Mouse (Mus musculus) limb, embryonic 10.5 days (tissue): ENCODE results near the gene Dync1i2. TPM values are rescaled to one million over a fixed set of nuclear protein-coding genes. Genes with fewer than 3 reads are reported as not detected.

Experiments
- DNase-seq: peaks from one replicate; pipeline ENCODE4 v3.0.0-alpha.2; 2017; ENCODE audit warnings: low spot score
- H3K27ac ChIP-seq: fragments of 300-500 bp; sonication (generic); 2 replicates; pipeline ENCODE4 v1.5.1; 2016; ENCODE audit warnings: mild to moderate bottlenecking
- H3K27me3 ChIP-seq: fragments of 300-500 bp; sonication (generic); 2 replicates; pipeline ENCODE4 v1.6.1; 2016; ENCODE audit warnings: low read depth, mild to moderate bottlenecking; ENCODE audit not compliant: poor library complexity, severe bottlenecking
- H3K36me3 ChIP-seq: fragments of 300-500 bp; sonication (generic); 2 replicates; pipeline ENCODE4 v1.6.1; 2016; ENCODE audit warnings: mild to moderate bottlenecking, moderate library complexity
- H3K4me1 ChIP-seq: fragments of 300-500 bp; sonication (generic); 2 replicates; pipeline ENCODE4 v1.6.1; 2016
- H3K4me3 ChIP-seq: fragments of 300-500 bp; sonication (generic); 2 replicates; pipeline ENCODE4 v1.5.1; 2016; ENCODE audit warnings: mild to moderate bottlenecking, moderate library complexity
- H3K9me3 ChIP-seq: fragments of 300-500 bp; sonication (generic); replicated peaks from 2 replicates; pipeline ENCODE4 v1.6.1; 2016; ENCODE audit warnings: mild to moderate bottlenecking
- WGBS: fragments of 180-500 bp; shearing (Covaris S2); methylation state at CpG from one replicate; pipeline ENCODE4 v1.1.7; 2016; 5-methylcytosine and 5-hydroxymethylcytosine counted together
- polyA plus RNA-seq: library from polyadenylated mRNA; unstranded; fragments of >200 nt; fragmentation: Nextera tagmentation; extraction: Ambion mirVana; gene quantifications from 2 replicates; pipeline ENCODE4 v1.2.1, GENCODE M21; 2016

Dync1i2 gene
- polyA plus RNA-seq = 83.3 and 95.3 TPM in 2 replicates

- Histone ChIP-seq H3K36me3 (peaks cover 29% of the 10 kb centered on the region), H3K4me3 (peak within 1 kb of the TSS; percentile 99), H3K27me3 (no peaks in the 10 kb centered on the region), H3K27ac (peak within 1 kb of the TSS; percentile 93), H3K9me3 (no peaks in the 10 kb centered on the region), H3K4me1 (peaks cover 11% of the 10 kb centered on the region)
- under 1% methylated on average over 57 of the region's 57 CpGs for WGBS
- peak; percentile 90 for DNase-seq
Observed at GRCm38 (mm10) chr2:71211591-71212359, at the start of gene Dync1i2. Gene Dync1i2, plus strand, starts transcription at chr2:71211706.

GRCm38 (mm10) chr2:71162831-71163621 lies 48.5 kb upstream of the Dync1i2 start:
- 82% methylated on average over 25 of the region's 25 CpGs for WGBS
- Histone ChIP-seq H3K36me3 (no peaks in the 10 kb centered on the region), H3K27me3 (no peaks in the 10 kb centered on the region), H3K9me3 (no peaks in the 10 kb centered on the region), H3K27ac (no peak overlapping the region), H3K4me3 (no peak overlapping the region), H3K4me1 (peaks cover 7% of the 10 kb centered on the region; the same call in 1 of the 2 replicates)
- no peak for DNase-seq

GRCm38 (mm10) chr2:71167211-71167610 lies 44.3 kb upstream of the Dync1i2 start:
- no peak for DNase-seq
- H3K9me3 ChIP-seq = no peaks in the 10 kb centered on the region
- WGBS = 86% methylated on average over 4 of the region's 4 CpGs
- H3K27ac ChIP-seq = no peak overlapping the region
- no peak overlapping the region for H3K4me3 ChIP-seq
- no peaks in the 10 kb centered on the region for H3K36me3 ChIP-seq
- H3K27me3 ChIP-seq = no peaks in the 10 kb centered on the region
- peaks cover 7% of the 10 kb centered on the region; the same call in 1 of the 2 replicates for H3K4me1 ChIP-seq

GRCm38 (mm10) chr2:71168461-71169021 lies 43.0 kb upstream of the Dync1i2 start:
- no peaks in the 10 kb centered on the region for H3K36me3 ChIP-seq
- 82% methylated on average over 10 of the region's 10 CpGs for WGBS

GRCm38 (mm10) chr2:71173031-71173430 lies 38.5 kb upstream of the Dync1i2 start:
- no peaks in the 10 kb centered on the region for H3K36me3 ChIP-seq
- H3K27me3 ChIP-seq = no peaks in the 10 kb centered on the region
- no peaks in the 10 kb centered on the region for H3K4me1 ChIP-seq
- no peaks in the 10 kb centered on the region for H3K9me3 ChIP-seq
- 70% methylated on average over 3 of the region's 3 CpGs for WGBS
- no peak overlapping the region for H3K27ac ChIP-seq
- no peak for DNase-seq
- H3K4me3 ChIP-seq = no peak overlapping the region

More at GRCm38 (mm10) chr2:71168461-71169021, 43.0 kb upstream of the Dync1i2 start:
- H3K27me3 ChIP-seq = no peaks in the 10 kb centered on the region
- H3K27ac ChIP-seq = no peak overlapping the region
- no peak overlapping the region for H3K4me3 ChIP-seq
- H3K4me1 ChIP-seq = no peaks in the 10 kb centered on the region
- H3K9me3 ChIP-seq = no peaks in the 10 kb centered on the region
- no peak for DNase-seq

- 78% methylated on average over 9 of the region's 9 CpGs for WGBS
- H3K4me1 ChIP-seq = peaks cover 14% of the 10 kb centered on the region
- no peaks in the 10 kb centered on the region for H3K9me3 ChIP-seq
- no peak overlapping the region for H3K27ac ChIP-seq
- no peak for DNase-seq
- H3K4me3 ChIP-seq = no peak overlapping the region
- no peaks in the 10 kb centered on the region for H3K36me3 ChIP-seq
- H3K27me3 ChIP-seq = no peaks in the 10 kb centered on the region
Observed at GRCm38 (mm10) chr2:71176329-71177249, 34.9 kb upstream of the Dync1i2 start.

GRCm38 (mm10) chr2:71177250-71177615 lies 34.3 kb upstream of the Dync1i2 start:
- no peak overlapping the region for H3K4me3 ChIP-seq
- H3K36me3 ChIP-seq = no peaks in the 10 kb centered on the region
- DNase-seq = no peak
- WGBS = 79% methylated on average over 1 of the region's 1 CpGs
- H3K27ac ChIP-seq = no peak overlapping the region
- H3K4me1 ChIP-seq = peaks cover 19% of the 10 kb centered on the region
- no peaks in the 10 kb centered on the region for H3K9me3 ChIP-seq
- no peaks in the 10 kb centered on the region for H3K27me3 ChIP-seq

GRCm38 (mm10) chr2:71177760-71178159 lies 33.7 kb upstream of the Dync1i2 start:
- Histone ChIP-seq H3K4me3 (no peak overlapping the region), H3K27ac (no peak overlapping the region), H3K4me1 (peaks cover 19% of the 10 kb centered on the region), H3K9me3 (no peaks in the 10 kb centered on the region), H3K27me3 (no peaks in the 10 kb centered on the region), H3K36me3 (no peaks in the 10 kb centered on the region)
- WGBS = 100% methylated on average over 1 of the region's 1 CpGs
- DNase-seq = no peak

GRCm38 (mm10) chr2:71179716-71180115 lies 31.8 kb upstream of the Dync1i2 start:
- Histone ChIP-seq H3K4me3 (no peak overlapping the region), H3K9me3 (no peaks in the 10 kb centered on the region), H3K36me3 (no peaks in the 10 kb centered on the region), H3K27ac (no peak overlapping the region), H3K4me1 (peaks cover 19% of the 10 kb centered on the region), H3K27me3 (0 out of 2 replicates have a peak, but pooled peaks cover 4% of the 10 kb centered on the region)
- DNase-seq = no peak
- WGBS = 87% methylated on average over 10 of the region's 10 CpGs

GRCm38 (mm10) chr2:71180566-71181217 lies 30.8 kb upstream of the Dync1i2 start:
- Histone ChIP-seq H3K27me3 (0 out of 2 replicates have a peak, but pooled peaks cover 4% of the 10 kb centered on the region), H3K4me3 (no peak overlapping the region), H3K27ac (no peak overlapping the region; the same call in 1 of the 2 replicates), H3K36me3 (no peaks in the 10 kb centered on the region), H3K9me3 (no peaks in the 10 kb centered on the region), H3K4me1 (peaks cover 19% of the 10 kb centered on the region)
- WGBS = 47% methylated on average over 8 of the region's 8 CpGs
- peak; percentile 37 for DNase-seq

GRCm38 (mm10) chr2:71187950-71188349 lies 23.6 kb upstream of the Dync1i2 start:
- Histone ChIP-seq H3K4me1 (peaks cover 10% of the 10 kb centered on the region), H3K9me3 (no peaks in the 10 kb centered on the region), H3K27ac (no peak overlapping the region), H3K4me3 (no peak overlapping the region), H3K27me3 (peaks cover 35% of the 10 kb centered on the region; the same call in 1 of the 2 replicates), H3K36me3 (no peaks in the 10 kb centered on the region)
- 79% methylated on average over 3 of the region's 3 CpGs for WGBS
- DNase-seq = no peak

- no peak for DNase-seq
- Histone ChIP-seq H3K4me3 (no peak overlapping the region), H3K36me3 (no peaks in the 10 kb centered on the region), H3K9me3 (no peaks in the 10 kb centered on the region), H3K27me3 (peaks cover 38% of the 10 kb centered on the region; the same call in 1 of the 2 replicates), H3K27ac (no peak overlapping the region), H3K4me1 (peaks cover 10% of the 10 kb centered on the region)
- WGBS = 45% methylated on average over 2 of the region's 2 CpGs
Observed at GRCm38 (mm10) chr2:71188861-71189260, 22.6 kb upstream of the Dync1i2 start.
